Mouse (Mus musculus) CH12.LX (cell line): ENCODE results near the gene Trak2. TPM values are rescaled to one million over a fixed set of nuclear protein-coding genes. Genes with fewer than 3 reads are reported as not detected.

Source experiments
- DNase-seq: peaks from one replicate; pipeline ENCODE4 v3.0.0-alpha.2; 2013; ENCODE audit errors: extremely low read depth
- H3K27ac ChIP-seq: 2 replicates; pipeline ENCODE4 v1.5.1; 2012; ENCODE audit warnings: low read depth, mild to moderate bottlenecking, control low read depth, moderate library complexity; ENCODE audit not compliant: insufficient read depth
- H3K27me3 ChIP-seq: replicated peaks from 2 replicates; pipeline ENCODE3; 2012; ENCODE audit warnings: inconsistent platforms
- H3K36me3 ChIP-seq, 2 experiments: replicated peaks in 1 of 2; 2 replicates each; pipeline versions ENCODE3 to v1.6.1; 2012; ENCODE audit warnings: inconsistent platforms in 1 of 2, low read length in 1 of 2, mild to moderate bottlenecking in 1 of 2, mixed read lengths in 1 of 2, moderate library complexity in 1 of 2; ENCODE audit not compliant: control insufficient read depth in 1 of 2, insufficient read depth in 1 of 2
- H3K4me1 ChIP-seq, 2 experiments: 2 replicates each; pipeline ENCODE4 v1.6.1; 2012; ENCODE audit warnings: inconsistent platforms in 1 of 2, moderate library complexity in 1 of 2; ENCODE audit not compliant: insufficient read depth in 2 of 2, control insufficient read depth in 1 of 2
- H3K4me2 ChIP-seq: 2 replicates; pipeline ENCODE4 v1.6.1; 2012; ENCODE audit warnings: low read depth, mild to moderate bottlenecking, control low read depth; ENCODE audit not compliant: poor library complexity, insufficient read depth, severe bottlenecking
- H3K4me3 ChIP-seq, 3 experiments: fragments of 150-350 bp in 1 of 3; sonication (generic) in 1 of 3; replicated peaks in 1 of 3; 2 replicates each; pipeline versions ENCODE3 to v1.5.1; 2011 to 2012; ENCODE audit warnings: low read depth in 2 of 3, low read length in 2 of 3, mild to moderate bottlenecking in 2 of 3, moderate library complexity in 2 of 3, control low read depth in 1 of 3, improper control_type of control experiment in 1 of 3, inconsistent platforms in 1 of 3, mixed read lengths in 1 of 3; ENCODE audit not compliant: poor library complexity in 1 of 3
- H3K79me2 ChIP-seq: replicated peaks from 2 replicates; pipeline ENCODE4 v1.6.1; 2012; ENCODE audit warnings: mild to moderate bottlenecking, moderate library complexity; ENCODE audit not compliant: control insufficient read depth, poor library complexity, insufficient read depth, severe bottlenecking; ENCODE audit errors: extremely low read depth
- H3K9ac ChIP-seq: 2 replicates; pipeline ENCODE4 v1.6.1; 2012; ENCODE audit warnings: low read depth, mild to moderate bottlenecking, control low read depth, moderate library complexity; ENCODE audit not compliant: insufficient read depth
- H3K9me3 ChIP-seq: replicated peaks from 2 replicates; pipeline ENCODE3; 2012; ENCODE audit warnings: low read length, inconsistent platforms, mixed read lengths
- E2F4 ChIP-seq: IDR thresholded peaks from 2 replicates; pipeline ENCODE4 v1.6.1; 2011; ENCODE audit warnings: low read depth, low read length, improper control_type of control experiment; ENCODE audit not compliant: insufficient replicate concordance
- EP300 ChIP-seq: IDR thresholded peaks from 2 replicates; pipeline ENCODE4 v1.6.1; 2011; ENCODE audit warnings: low read length, improper control_type of control experiment
- GABPA ChIP-seq: IDR thresholded peaks from 2 replicates; pipeline ENCODE4 v1.6.1; 2012; ENCODE audit warnings: low read depth, low read length, improper control_type of control experiment, inconsistent platforms; ENCODE audit not compliant: insufficient replicate concordance
- HCFC1 ChIP-seq: IDR thresholded peaks from 2 replicates; pipeline ENCODE4 v1.6.1; 2012; ENCODE audit warnings: low read depth, mild to moderate bottlenecking, inconsistent platforms, low read length, improper control_type of control experiment
- JUN ChIP-seq: IDR thresholded peaks from 2 replicates; pipeline ENCODE4 v1.6.1; 2011; ENCODE audit warnings: low read depth, mild to moderate bottlenecking, low read length, improper control_type of control experiment, moderate library complexity; ENCODE audit not compliant: insufficient read depth
- MAFK ChIP-seq: IDR thresholded peaks from 2 replicates; pipeline ENCODE4 v1.6.1; 2011; ENCODE audit warnings: low read length, improper control_type of control experiment; ENCODE audit not compliant: insufficient replicate concordance
- NELFE ChIP-seq: IDR thresholded peaks from 2 replicates; pipeline ENCODE4 v1.6.1; 2011; ENCODE audit warnings: low read depth, low read length, improper control_type of control experiment
- NRF1 ChIP-seq: IDR thresholded peaks from 2 replicates; pipeline ENCODE4 v1.6.1; 2014; ENCODE audit warnings: low read depth, mild to moderate bottlenecking, inconsistent platforms, low read length, improper control_type of control experiment, moderate library complexity
- RAD21 ChIP-seq: IDR thresholded peaks from 2 replicates; pipeline ENCODE4 v1.6.1; 2011; ENCODE audit warnings: low read depth, mild to moderate bottlenecking, low read length, improper control_type of control experiment, moderate library complexity
- SIN3A ChIP-seq: IDR thresholded peaks from 2 replicates; pipeline ENCODE4 v1.6.1; 2012; ENCODE audit warnings: low read length, improper control_type of control experiment, inconsistent platforms
- TBP ChIP-seq: conservative IDR thresholded peaks from 2 replicates; pipeline ENCODE4 v1.6.1; 2011; ENCODE audit warnings: low read depth, low read length, improper control_type of control experiment
- ZC3H11A ChIP-seq: IDR thresholded peaks from 2 replicates; pipeline ENCODE4 v1.6.1; 2012; ENCODE audit warnings: low read depth, mild to moderate bottlenecking, inconsistent platforms, low read length, improper control_type of control experiment
- ZKSCAN1 ChIP-seq: IDR thresholded peaks from 2 replicates; pipeline ENCODE4 v1.6.1; 2012; ENCODE audit warnings: low read depth, inconsistent platforms, low read length, improper control_type of control experiment, borderline replicate concordance
- ZMIZ1 ChIP-seq: IDR thresholded peaks from 2 replicates; pipeline ENCODE4 v1.6.1; 2012; ENCODE audit warnings: low read depth, mild to moderate bottlenecking, inconsistent platforms, low read length, improper control_type of control experiment
- ZNF384 ChIP-seq: IDR thresholded peaks from 2 replicates; pipeline ENCODE4 v1.6.1; 2012; ENCODE audit warnings: low read depth, low read length, improper control_type of control experiment, inconsistent platforms
- dilution Hi-C: fragments of 300-500 bp; cut with MboI; formaldehyde crosslinking; loops from 2 replicates; pipeline ENCODE4 v1.14.3; 2020; ENCODE audit warnings: low sequenced_read_pairs; ENCODE audit not compliant: extremely low pct_unique_long_range_greater_than_20kb, extremely low pct_ligation_motif_present
- in situ Hi-C: fragments of 300-500 bp; cut with MboI; formaldehyde crosslinking; loops from 3 replicates; pipeline ENCODE4 v1.14.3; 2019; ENCODE audit warnings: low sequenced_read_pairs, low pct_ligation_motif_present, low pct_unique_long_range_greater_than_20kb, mixed read lengths
- polyA plus RNA-seq: library from polyadenylated mRNA; unstranded; fragments of >175 nt; gene quantifications from 2 replicates; pipeline ENCODE4 v1.2.1, GENCODE M21; 2012; ENCODE audit warnings: low read depth; ENCODE audit not compliant: insufficient read length
- total RNA-seq, 2 experiments: library from RNA; depleted of rRNA; stranded (reverse); fragments of 300-350 nt in 1 of 2; fragments of >200 nt in 1 of 2; gene quantifications; 2 replicates each; pipeline ENCODE4 v1.2.3; 2012 to 2014

The Trak2 gene
- total and polyA plus RNA-seq, 3 experiments, result 7.7 to 16.7 (median 11.4) TPM

DNA sequence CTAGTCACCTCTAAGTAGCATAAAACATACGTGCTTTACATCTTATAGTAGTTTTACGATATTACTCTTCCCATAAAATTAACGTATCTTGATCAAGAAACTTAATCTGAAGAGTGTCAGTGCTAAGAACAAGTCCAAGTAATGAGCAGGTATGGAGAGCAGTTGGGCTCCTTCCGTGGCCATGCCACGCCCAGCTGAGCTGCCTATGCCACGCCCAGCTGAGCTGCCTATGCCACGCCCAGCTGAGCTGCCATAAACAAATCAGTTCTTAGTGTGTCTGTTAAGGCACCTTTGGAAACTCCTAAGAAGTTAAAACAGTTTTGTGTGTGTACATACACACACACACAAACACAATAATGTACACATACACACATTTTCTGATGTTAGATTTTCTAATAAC is 19.9 kb upstream of the Trak2 start:
- no peak overlapping the region for H3K27ac ChIP-seq
- TF ChIP-seq ZKSCAN1 (no peak), JUN (no peak), GABPA (no peak), EP300 (no peak), ZNF384 (no peak), MAFK (no peak), NRF1 (no peak), ZC3H11A (no peak), NELFE (no peak), HCFC1 (no peak)
- no peak overlapping the region for H3K4me2 ChIP-seq
- no peaks in the 10 kb centered on the region for H3K79me2 ChIP-seq
- no peak overlapping the region for H3K4me3 ChIP-seq
- H3K36me3 ChIP-seq, result peaks cover 0 to 15% of the 10 kb centered on the region in 2 experiments
- in situ Hi-C loops, result loop anchor here (5.0 to 10.0 kb wide), 2 partner anchors 76 to 218 kb away; no protein-coding TSS in a partner anchor
- H3K4me1 ChIP-seq, result peaks cover 0 to 23% of the 10 kb centered on the region in 2 experiments; a peak in 2 of 4 replicates
- H3K9me3 ChIP-seq, result no peaks in the 10 kb centered on the region
- dilution Hi-C loops, result no loop called here
- DNase-seq, result peak; percentile 35
- no peak overlapping the region for H3K9ac ChIP-seq
- H3K27me3 ChIP-seq, result no peaks in the 10 kb centered on the region

DNA sequence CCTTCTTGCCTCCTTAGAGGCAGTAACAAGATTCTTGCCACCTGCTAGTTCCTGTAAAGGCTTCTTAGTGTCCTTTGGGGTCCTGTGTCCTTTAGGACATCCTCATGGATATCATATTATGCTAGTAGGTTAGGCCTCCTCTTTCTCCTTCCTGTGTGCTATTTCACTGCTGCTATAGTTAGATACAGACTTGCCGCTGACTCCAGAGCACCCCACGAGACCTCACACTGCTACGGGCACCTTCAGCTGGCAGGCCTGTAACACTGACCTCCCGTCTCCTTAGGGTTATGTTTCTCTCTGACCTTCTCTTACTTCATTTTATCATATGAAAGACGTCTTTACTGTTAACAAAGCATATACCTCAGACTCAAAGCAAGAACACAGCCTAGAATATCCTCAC is 11.4 kb upstream of the Trak2 start:
- in situ Hi-C loops, result no loop called here
- Histone ChIP-seq H3K9me3 (no peaks in the 10 kb centered on the region), H3K4me3 (no peak overlapping the region), H3K27me3 (no peaks in the 10 kb centered on the region), H3K27ac (no peak overlapping the region), H3K9ac (no peak overlapping the region), H3K4me1 (peaks cover 0 to 14% of the 10 kb centered on the region in 2 experiments; a peak in 1 of 4 replicates), H3K36me3 (peaks cover 4 to 26% of the 10 kb centered on the region in 2 experiments), H3K79me2 (no peaks in the 10 kb centered on the region), H3K4me2 (no peak overlapping the region)
- no peak for DNase-seq
- TF ChIP-seq E2F4 (no peak), TBP (no peak), SIN3A (no peak), ZMIZ1 (no peak), ZNF384 (no peak), RAD21 (no peak), ZKSCAN1 (no peak)
- dilution Hi-C loops, result no loop called here
